ENCODE assay signal across 10 mouse cellular contexts in the genomic region with DNA sequence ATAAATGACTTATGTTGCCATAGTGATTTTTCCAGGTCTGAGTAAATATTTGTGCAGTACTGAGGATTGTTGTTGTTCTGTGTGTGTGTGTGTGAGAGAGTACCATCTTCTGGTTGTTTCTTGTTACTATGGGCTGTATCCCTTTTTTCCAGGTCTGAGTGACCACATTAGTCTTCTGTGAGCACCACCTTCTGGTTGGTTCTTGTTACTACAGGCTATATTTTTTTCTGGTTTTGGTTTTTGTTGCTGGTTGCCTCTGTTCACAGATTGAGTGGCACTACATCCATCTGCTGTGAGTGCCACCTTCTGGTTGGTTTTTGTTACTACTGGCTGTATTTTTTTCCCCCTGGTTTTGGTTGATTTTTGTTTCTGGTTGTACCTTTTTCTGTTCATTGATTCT. TPM values are rescaled to one million over a fixed set of nuclear protein-coding genes. Genes with fewer than 3 reads are reported as not detected.
DNase-seq lines count a peak whose midpoint lies in the region; ATAC-seq lines count a peak whose summit lies in the region.
"Had no signal": no experiment of that assay in that cellular context is flagged by ENCODE, and none has a peak within 500 bp of the region (broad histone marks: within the 10 kb centered on the region; RNA-seq: fewer than 3 reads in every experiment).

No protein-coding gene starts in this region.

- no peak overlapping the region for H3K27ac ChIP-seq in liver, embryonic 13.5 days
- H3K27ac ChIP-seq: heart, embryonic 15.5 days; midbrain, embryonic 12.5 days had no signal

- no peak overlapping the region for H3K9ac ChIP-seq in liver, embryonic 13.5 days
- H3K9ac ChIP-seq: heart, embryonic 15.5 days; midbrain, embryonic 12.5 days had no signal

- DNase-seq in adrenal gland, adult 2 months = peak; percentile 48
- DNase-seq in adrenal gland, adult 8-10 months = no peak
- DNase-seq in liver, embryonic 13.5 days = peak; percentile 8
- DNase-seq in liver = no peak
- peak; percentile 65 for DNase-seq in cerebellum, adult 11-12 months
- DNase-seq in hindlimb bud, embryonic 11.5 days (ENCODE audit: extremely low spot score, low read depth, low spot score) = peak; percentile 24
- no peak for DNase-seq in spleen, adult 18-20 months

- H3K9me3 ChIP-seq in liver, embryonic 13.5 days (replicated peaks) = peaks cover 8% of the 10 kb centered on the region; the same call in 1 of the 2 replicates
- H3K9me3 ChIP-seq: heart, embryonic 15.5 days; midbrain, embryonic 12.5 days had no signal

- H3K4me2 ChIP-seq in liver, embryonic 13.5 days = no peak overlapping the region
- H3K4me2 ChIP-seq: heart, embryonic 15.5 days; midbrain, embryonic 12.5 days had no signal

- no peaks in the 10 kb centered on the region for H3K36me3 ChIP-seq in liver, embryonic 13.5 days
- H3K36me3 ChIP-seq: heart, embryonic 15.5 days; midbrain, embryonic 12.5 days had no signal

- H3K27me3 ChIP-seq in liver, embryonic 13.5 days = no peaks in the 10 kb centered on the region
- H3K27me3 ChIP-seq: heart, embryonic 15.5 days; midbrain, embryonic 12.5 days had no signal

- no peak overlapping the region for H3K4me3 ChIP-seq in liver, embryonic 13.5 days (replicated peaks)
- H3K4me3 ChIP-seq: heart, embryonic 15.5 days; midbrain, embryonic 12.5 days had no signal

- H3K4me1 ChIP-seq in liver, embryonic 13.5 days (replicated peaks) = no peaks in the 10 kb centered on the region
- H3K4me1 ChIP-seq: heart, embryonic 15.5 days; midbrain, embryonic 12.5 days had no signal

- ATAC-seq in liver, embryonic 13.5 days (ENCODE audit: low read depth) = no peak
- ATAC-seq in monocyte, adult 5-6 weeks (replicated peaks; ENCODE audit: insufficient number of reproducible peaks, low FRiP score, low TSS enrichment, poor library complexity, severe bottlenecking) = peak; percentile 71; the same call in 1 of the 2 replicates

RNA-seq across cellular contexts. Expression of gene Mrpl40, which starts 18.1 kb away (rescaled TPM):
- 10 to 100 TPM; 60.9 to 61.2 TPM for total RNA-seq in adrenal gland, adult 2 months (2021)
- polyA plus RNA-seq in adrenal gland, adult 2 months (2012; rRNA removed) = 9.0 TPM in 2 replicates
- 10 to 100 TPM; 42.0 to 53.2 (median 48.0) TPM for total RNA-seq in adrenal gland, adult 8-10 months (2022)
- 84.7 and 88.8 TPM in 2 replicates for polyA plus RNA-seq in liver, embryonic 13.5 days (2015; fragmentation: Nextera tagmentation; extraction: Ambion mirVana)
- total RNA-seq in monocyte, adult 5-6 weeks (2017) = 46.0 to 91.3 TPM (median 63.6 TPM) in 3 replicates

RNA-seq across cellular contexts. Expression of gene Hira, which starts 18.3 kb away (rescaled TPM):
- 10 to 100 TPM; 33.0 to 37.9 TPM for total RNA-seq in adrenal gland, adult 2 months (2021)
- polyA plus RNA-seq in adrenal gland, adult 2 months (2012; rRNA removed) = 43.3 and 49.6 TPM in 2 replicates
- total RNA-seq in adrenal gland, adult 8-10 months (2022) = 10 to 100 TPM; 31.8 to 59.1 (median 39.6) TPM
- 7.9 and 9.1 TPM in 2 replicates for polyA plus RNA-seq in liver, embryonic 13.5 days (2015; fragmentation: Nextera tagmentation; extraction: Ambion mirVana)
- total RNA-seq in monocyte, adult 5-6 weeks (2017) = 23.1 to 52.8 TPM (median 34.3 TPM) in 3 replicates

RNA-seq across cellular contexts. Expression of gene Gm28539, which starts 22.2 kb away (rescaled TPM):
- total RNA-seq in adrenal gland, adult 2 months (2021) = 1 to 10 TPM; 4.6 to 7.5 TPM
- polyA plus RNA-seq in adrenal gland, adult 2 months (2012; rRNA removed) = 0.47 and 0.51 TPM in 2 replicates
- total RNA-seq in adrenal gland, adult 8-10 months (2022) = 1 to 10 TPM; 1.7 to 7.3 (median 5.7) TPM
- not detected in 2 replicates for polyA plus RNA-seq in liver, embryonic 13.5 days (2015; fragmentation: Nextera tagmentation; extraction: Ambion mirVana)
- total RNA-seq in monocyte, adult 5-6 weeks (2017) = 3.1 to 5.0 TPM in 2 of 3 replicates, not detected in the other
- polyA plus RNA-seq: heart, embryonic 15.5 days; midbrain, embryonic 12.5 days had no signal

RNA-seq across cellular contexts. Expression of gene 2510002D24Rik, which starts 22.2 kb away (rescaled TPM):
- 10 to 100 TPM; 14.0 to 18.6 TPM for total RNA-seq in adrenal gland, adult 2 months (2021)
- polyA plus RNA-seq in adrenal gland, adult 2 months (2012; rRNA removed) = 61.3 and 69.2 TPM in 2 replicates
- 10 to 100 TPM; 18.5 to 23.9 (median 20.9) TPM for total RNA-seq in adrenal gland, adult 8-10 months (2022)
- 20.3 and 23.8 TPM in 2 replicates for polyA plus RNA-seq in liver, embryonic 13.5 days (2015; fragmentation: Nextera tagmentation; extraction: Ambion mirVana)
- 26.2 to 49.7 TPM (median 26.5 TPM) in 3 replicates for total RNA-seq in monocyte, adult 5-6 weeks (2017)

RNA-seq across cellular contexts. Expression of gene Cdc45, which starts 46.8 kb away (rescaled TPM):
- total RNA-seq in adrenal gland, adult 2 months (2021) = 1 to 10 TPM; 5.8 to 8.7 TPM
- 4.8 and 5.7 TPM in 2 replicates for polyA plus RNA-seq in adrenal gland, adult 2 months (2012; rRNA removed)
- total RNA-seq in adrenal gland, adult 8-10 months (2022) = 10 to 100 TPM in 2 of 4 experiments, 1 to 10 TPM in 2; 7.0 to 12.8 (median 10.0) TPM
- polyA plus RNA-seq in liver, embryonic 13.5 days (2015; fragmentation: Nextera tagmentation; extraction: Ambion mirVana) = 46.2 and 51.5 TPM in 2 replicates
- total RNA-seq in monocyte, adult 5-6 weeks (2017) = 1.8 to 6.1 TPM (median 2.5 TPM) in 3 replicates

Comparison
In these comparisons a context has a peak if more than half of its experiments do, and no peak if none do; other contexts are left out.
1. DNase-seq: peak in adrenal gland, adult 2 months (single experiment), liver, embryonic 13.5 days (single experiment), cerebellum, adult 11-12 months (single experiment) and hindlimb bud, embryonic 11.5 days (single experiment); none in adrenal gland, adult 8-10 months (single experiment), liver (single experiment) and spleen, adult 18-20 months (0 of 2).